Mouse (Mus musculus): ENCODE data around the gene Prpf40a. TPM values are rescaled to one million over a fixed set of nuclear protein-coding genes. Genes with fewer than 3 reads are reported as not detected.

The Prpf40a gene
- polyA plus RNA-seq (2015; fragmentation: Nextera tagmentation; extraction: Ambion mirVana): 76.6 and 88.6 TPM in 2 replicates

- Histone ChIP-seq H3K9ac (ENCODE audit: low read depth, low read length) (peak within 1 kb of the TSS; percentile 91), H3K4me3 (ENCODE audit: low read depth, low read length) (peak within 1 kb of the TSS; percentile 58), H3K36me3 (ENCODE audit: control insufficient read depth, insufficient read depth, low read length) (peaks cover 3% of the 10 kb centered on the region; the same call in 1 of the 2 replicates), H3K4me2 (ENCODE audit: low read length) (peak within 1 kb of the TSS; percentile 71), H3K27me3 (ENCODE audit: control insufficient read depth, insufficient read depth, low read depth, low read length) (no peaks in the 10 kb centered on the region), H3K27ac (ENCODE audit: low read length) (peak within 1 kb of the TSS; percentile 98), H3K4me1 (ENCODE audit: control insufficient read depth, insufficient read depth, low read length) (peaks cover 24% of the 10 kb centered on the region), H3K9me3 (replicated peaks; ENCODE audit: control insufficient read depth, low read length, poor library complexity, severe bottlenecking) (no peaks in the 10 kb centered on the region)
- WGBS: under 1% methylated on average over 48 of the region's 53 CpGs
- peak; percentile 97 for ATAC-seq
Measured at GRCm38 (mm10) chr2:53190684-53191511, at the start of gene Prpf40a. Gene Prpf40a, minus strand, starts transcription at chr2:53191284.

DNA sequence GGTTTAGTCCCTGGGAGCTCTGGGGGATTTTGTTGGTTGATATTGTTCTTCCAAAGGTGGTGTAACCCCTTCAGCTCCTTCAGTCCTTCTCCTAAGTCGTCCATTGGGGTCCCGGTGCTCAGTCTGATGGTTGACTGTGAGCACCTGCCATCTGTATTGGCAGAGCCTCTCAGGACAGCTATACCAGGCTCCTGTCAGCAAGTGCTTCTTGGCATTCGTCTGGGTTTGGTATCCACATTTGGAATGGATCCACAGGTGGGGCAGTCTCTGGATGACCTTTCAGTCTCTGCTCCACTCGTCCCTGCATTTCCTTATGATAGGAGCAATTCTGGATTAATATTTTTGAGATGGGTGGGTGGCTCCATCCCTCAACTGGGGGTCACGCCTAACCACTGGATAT, 31.2 kb upstream of the Prpf40a start:
- peaks cover 3% of the 10 kb centered on the region; the same call in 1 of the 2 replicates for H3K9me3 ChIP-seq (replicated peaks; ENCODE audit: control insufficient read depth, low read length, poor library complexity, severe bottlenecking)
- H3K27ac ChIP-seq (ENCODE audit: low read length): no peak overlapping the region
- H3K27me3 ChIP-seq (ENCODE audit: control insufficient read depth, insufficient read depth, low read depth, low read length): no peaks in the 10 kb centered on the region
- 92% methylated on average over 5 of the region's 5 CpGs for WGBS
- H3K4me3 ChIP-seq (ENCODE audit: low read depth, low read length): no peak overlapping the region
- no peak overlapping the region for H3K9ac ChIP-seq (ENCODE audit: low read depth, low read length)
- H3K4me2 ChIP-seq (ENCODE audit: low read length): no peak overlapping the region
- H3K36me3 ChIP-seq (ENCODE audit: control insufficient read depth, insufficient read depth, low read length): peaks cover 3% of the 10 kb centered on the region; the same call in 1 of the 2 replicates
- no peak for ATAC-seq
- H3K4me1 ChIP-seq (ENCODE audit: control insufficient read depth, insufficient read depth, low read length): no peaks in the 10 kb centered on the region

DNA sequence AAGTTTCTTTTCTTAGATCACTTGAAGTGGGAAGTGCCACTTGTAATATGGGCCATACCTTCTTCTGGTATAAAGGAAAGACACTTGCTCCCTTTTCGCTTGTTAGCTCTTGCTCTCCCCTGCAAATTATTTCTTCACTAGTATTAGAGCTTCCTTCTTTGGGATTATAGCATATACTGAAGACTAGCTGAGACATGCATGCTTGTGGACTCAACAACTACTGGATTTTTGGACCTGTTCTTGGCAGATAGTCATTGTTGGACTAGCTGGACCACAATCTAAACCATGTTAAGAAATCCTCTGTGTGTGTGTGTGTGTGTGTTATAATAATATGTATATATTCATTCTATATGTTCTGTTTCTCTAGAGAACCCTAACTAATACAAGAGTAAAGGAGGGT, 22.4 kb upstream of the Prpf40a start:
- 0 out of 2 replicates have a peak, but pooled peaks cover 8% of the 10 kb centered on the region for H3K36me3 ChIP-seq (ENCODE audit: control insufficient read depth, insufficient read depth, low read length)
- ATAC-seq: no peak
- H3K9ac ChIP-seq (ENCODE audit: low read depth, low read length): no peak overlapping the region
- 97% methylated on average over 1 of the region's 1 CpGs for WGBS
- H3K4me2 ChIP-seq (ENCODE audit: low read length): no peak overlapping the region
- no peak overlapping the region for H3K27ac ChIP-seq (ENCODE audit: low read length)
- no peaks in the 10 kb centered on the region for H3K9me3 ChIP-seq (replicated peaks; ENCODE audit: control insufficient read depth, low read length, poor library complexity, severe bottlenecking)
- no peak overlapping the region for H3K4me3 ChIP-seq (ENCODE audit: low read depth, low read length)
- no peaks in the 10 kb centered on the region for H3K4me1 ChIP-seq (ENCODE audit: control insufficient read depth, insufficient read depth, low read length)
- no peaks in the 10 kb centered on the region for H3K27me3 ChIP-seq (ENCODE audit: control insufficient read depth, insufficient read depth, low read depth, low read length)

DNA sequence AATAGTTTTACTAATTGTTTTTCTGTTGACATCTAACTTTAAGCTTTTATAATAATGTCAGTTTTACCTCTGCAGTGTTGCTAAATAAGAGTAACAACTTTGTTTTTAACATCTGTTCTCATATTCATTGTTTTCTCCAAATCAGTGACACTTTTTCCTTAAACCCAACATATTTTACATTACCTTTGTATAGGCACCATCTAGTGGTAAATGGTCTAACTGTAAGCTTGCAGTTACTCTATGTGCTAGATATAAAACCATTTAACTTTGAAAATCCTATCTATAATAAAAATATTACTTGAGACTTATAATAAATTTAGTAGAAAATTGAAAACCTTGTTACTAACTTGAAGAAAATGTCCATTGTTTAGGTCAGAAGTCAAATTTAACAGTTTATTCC, 15.7 kb upstream of the Prpf40a start:
- no peak overlapping the region for H3K9ac ChIP-seq (ENCODE audit: low read depth, low read length)
- no peak overlapping the region for H3K27ac ChIP-seq (ENCODE audit: low read length)
- H3K4me3 ChIP-seq (ENCODE audit: low read depth, low read length): no peak overlapping the region
- H3K9me3 ChIP-seq (replicated peaks; ENCODE audit: control insufficient read depth, low read length, poor library complexity, severe bottlenecking): no peaks in the 10 kb centered on the region
- ATAC-seq: no peak
- H3K4me1 ChIP-seq (ENCODE audit: control insufficient read depth, insufficient read depth, low read length): no peaks in the 10 kb centered on the region
- H3K27me3 ChIP-seq (ENCODE audit: control insufficient read depth, insufficient read depth, low read depth, low read length): no peaks in the 10 kb centered on the region
- H3K4me2 ChIP-seq (ENCODE audit: low read length): no peak overlapping the region
- H3K36me3 ChIP-seq (ENCODE audit: control insufficient read depth, insufficient read depth, low read length): no peaks in the 10 kb centered on the region

DNA sequence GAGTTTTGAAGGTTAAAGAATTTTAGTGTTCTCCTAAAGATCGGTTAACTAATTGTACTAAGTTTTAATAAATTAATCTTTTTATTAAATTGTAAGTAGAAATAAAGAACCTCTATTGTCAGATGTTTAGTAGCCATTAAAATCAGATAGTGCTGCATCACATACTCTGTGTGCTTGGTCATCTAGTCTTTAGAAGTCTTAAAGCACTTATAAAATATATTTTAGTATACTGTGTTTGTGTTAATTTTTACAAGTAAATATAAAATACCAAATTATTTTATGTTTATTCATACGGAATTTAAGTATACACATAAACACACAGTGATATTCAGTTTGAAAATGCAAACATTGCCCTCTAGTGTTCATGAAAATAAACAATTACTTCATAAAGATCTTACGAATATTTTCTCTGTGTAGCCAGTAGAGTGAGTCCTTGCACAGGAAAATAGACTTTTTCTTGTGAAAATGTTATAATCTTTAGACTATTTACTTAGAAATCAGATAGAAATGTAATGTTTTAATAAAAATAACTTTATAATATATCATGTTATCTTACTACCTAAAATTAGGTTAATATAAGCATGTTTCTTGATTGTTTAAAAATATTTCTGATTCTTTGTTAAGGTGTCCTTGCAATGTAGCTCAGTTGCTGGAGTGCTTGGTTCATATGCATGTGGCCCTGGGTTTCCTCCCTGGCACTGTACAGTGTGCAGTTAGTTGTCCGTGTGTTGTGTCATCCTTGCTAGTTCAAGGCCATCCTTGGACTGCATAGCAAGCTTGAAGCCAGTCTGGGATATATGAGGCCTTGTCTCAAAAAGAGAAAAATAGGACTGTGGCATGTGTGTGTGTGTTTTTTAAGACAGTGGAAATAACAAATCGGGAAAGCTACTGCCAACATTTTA, 13.5 kb upstream of the Prpf40a start:
- Histone ChIP-seq H3K4me3 (ENCODE audit: low read depth, low read length) (no peak overlapping the region), H3K4me1 (ENCODE audit: control insufficient read depth, insufficient read depth, low read length) (no peaks in the 10 kb centered on the region), H3K9me3 (replicated peaks; ENCODE audit: control insufficient read depth, low read length, poor library complexity, severe bottlenecking) (no peaks in the 10 kb centered on the region), H3K9ac (ENCODE audit: low read depth, low read length) (no peak overlapping the region), H3K27ac (ENCODE audit: low read length) (no peak overlapping the region), H3K27me3 (ENCODE audit: control insufficient read depth, insufficient read depth, low read depth, low read length) (no peaks in the 10 kb centered on the region), H3K36me3 (ENCODE audit: control insufficient read depth, insufficient read depth, low read length) (peaks cover 2% of the 10 kb centered on the region; the same call in 1 of the 2 replicates), H3K4me2 (ENCODE audit: low read length) (no peak overlapping the region)
- 75% methylated on average over 5 of the region's 5 CpGs for WGBS
- peak; percentile 76 for ATAC-seq

GRCm38 (mm10) chr2:53200164-53200885, 9.2 kb upstream of the Prpf40a start:
- WGBS: 94% methylated on average over 4 of the region's 4 CpGs
- Histone ChIP-seq H3K9me3 (replicated peaks; ENCODE audit: control insufficient read depth, low read length, poor library complexity, severe bottlenecking) (no peaks in the 10 kb centered on the region), H3K36me3 (ENCODE audit: control insufficient read depth, insufficient read depth, low read length) (peaks cover 9% of the 10 kb centered on the region)

DNA sequence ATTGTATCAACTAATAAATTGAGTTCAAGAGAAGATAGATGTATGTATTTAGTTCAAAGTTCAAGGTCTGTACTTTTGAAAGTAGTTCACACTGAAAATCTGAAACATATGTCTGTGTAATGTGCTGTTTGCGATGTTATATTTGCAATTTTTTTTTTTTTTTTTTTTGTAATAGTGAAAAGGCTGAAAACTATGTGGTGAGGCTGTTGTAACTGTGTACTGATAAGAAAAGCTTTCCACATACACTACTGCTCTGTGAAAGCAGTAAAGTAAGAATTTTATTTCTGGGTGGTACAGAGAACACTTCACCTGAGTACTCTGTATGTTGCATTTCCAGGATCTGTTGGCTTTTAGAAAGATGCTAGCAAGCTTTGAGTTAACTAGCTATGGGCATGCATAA, 8.1 kb upstream of the Prpf40a start:
- no peaks in the 10 kb centered on the region for H3K9me3 ChIP-seq (replicated peaks; ENCODE audit: control insufficient read depth, low read length, poor library complexity, severe bottlenecking)
- H3K4me3 ChIP-seq (ENCODE audit: low read depth, low read length): no peak overlapping the region
- no peak overlapping the region for H3K27ac ChIP-seq (ENCODE audit: low read length)
- H3K36me3 ChIP-seq (ENCODE audit: control insufficient read depth, insufficient read depth, low read length): peaks cover 9% of the 10 kb centered on the region
- no peak overlapping the region for H3K4me2 ChIP-seq (ENCODE audit: low read length)
- no peaks in the 10 kb centered on the region for H3K27me3 ChIP-seq (ENCODE audit: control insufficient read depth, insufficient read depth, low read depth, low read length)
- no peak for ATAC-seq
- no peak overlapping the region for H3K9ac ChIP-seq (ENCODE audit: low read depth, low read length)
- 92% methylated on average over 1 of the region's 1 CpGs for WGBS
- H3K4me1 ChIP-seq (ENCODE audit: control insufficient read depth, insufficient read depth, low read length): 0 out of 2 replicates have a peak, but pooled peaks cover 3% of the 10 kb centered on the region

More at GRCm38 (mm10) chr2:53200164-53200885, 9.2 kb upstream of the Prpf40a start:
- no peak overlapping the region for H3K27ac ChIP-seq (ENCODE audit: low read length)
- no peaks in the 10 kb centered on the region for H3K4me1 ChIP-seq (ENCODE audit: control insufficient read depth, insufficient read depth, low read length)
- no peak overlapping the region for H3K4me2 ChIP-seq (ENCODE audit: low read length)
- H3K4me3 ChIP-seq (ENCODE audit: low read depth, low read length): no peak overlapping the region
- no peak overlapping the region for H3K9ac ChIP-seq (ENCODE audit: low read depth, low read length)
- H3K27me3 ChIP-seq (ENCODE audit: control insufficient read depth, insufficient read depth, low read depth, low read length): no peaks in the 10 kb centered on the region
- no peak for ATAC-seq

- no peak for ATAC-seq
- peaks cover 15% of the 10 kb centered on the region for H3K4me1 ChIP-seq (ENCODE audit: control insufficient read depth, insufficient read depth, low read length)
- H3K4me2 ChIP-seq (ENCODE audit: low read length): no peak overlapping the region
- no peak overlapping the region for H3K27ac ChIP-seq (ENCODE audit: low read length)
- H3K36me3 ChIP-seq (ENCODE audit: control insufficient read depth, insufficient read depth, low read length): peaks cover 9% of the 10 kb centered on the region
- WGBS: 93% methylated on average over 10 of the region's 10 CpGs
- H3K27me3 ChIP-seq (ENCODE audit: control insufficient read depth, insufficient read depth, low read depth, low read length): no peaks in the 10 kb centered on the region
- no peak overlapping the region for H3K9ac ChIP-seq (ENCODE audit: low read depth, low read length)
- no peaks in the 10 kb centered on the region for H3K9me3 ChIP-seq (replicated peaks; ENCODE audit: control insufficient read depth, low read length, poor library complexity, severe bottlenecking)
- no peak overlapping the region for H3K4me3 ChIP-seq (ENCODE audit: low read depth, low read length)
Measured at GRCm38 (mm10) chr2:53196431-53196830, 5.3 kb upstream of the Prpf40a start.
